Mouse (Mus musculus) adrenal gland, postnatal 25 days (tissue): ENCODE results near the gene Alox5ap. TPM values are rescaled to one million over a fixed set of nuclear protein-coding genes. Genes with fewer than 3 reads are reported as not detected.

Source experiments
- DNase-seq: peaks from one replicate; pipeline ENCODE4 v3.0.0; 2021; ENCODE audit warnings: mixed read lengths
- total RNA-seq: library from RNA; stranded (reverse); gene quantifications from 2 replicates; pipeline ENCODE4 v1.2.3, GENCODE M21; 2021

The Alox5ap gene
- total RNA-seq, 1 experiment from 2014 or later, result 9.4 TPM

- no peak for DNase-seq
Observed at GRCm38 (mm10) chr5:149259093-149259492, 5.5 kb upstream of the Alox5ap start.

- DNase-seq, result no peak
Observed at GRCm38 (mm10) chr5:149261449-149261848, 3.1 kb upstream of the Alox5ap start.

DNA sequence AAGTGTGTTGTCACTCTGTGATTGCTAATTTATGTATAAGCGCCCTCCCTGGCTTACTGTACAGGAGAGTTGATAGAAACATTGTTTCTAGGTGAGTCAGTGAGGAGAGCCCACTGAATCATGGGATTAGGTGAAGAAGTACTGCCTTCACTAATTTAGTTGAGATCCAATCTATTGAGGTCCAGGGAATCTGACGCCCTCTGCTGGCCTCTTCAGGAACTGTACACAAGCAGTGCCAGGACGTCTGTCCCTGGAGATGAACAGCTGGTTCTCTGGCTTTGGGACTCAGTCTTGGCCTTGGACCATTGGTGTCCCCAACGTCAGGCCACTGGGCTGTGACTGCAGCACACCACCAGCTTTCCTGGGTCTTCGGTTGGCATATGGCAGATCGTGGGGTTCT lies 2.7 kb upstream of the Alox5ap start:
- DNase-seq, result peak; percentile 49

- no peak for DNase-seq
Observed at GRCm38 (mm10) chr5:149264878-149265279, 312 bp downstream of the Alox5ap start.

- no peak for DNase-seq
Observed at GRCm38 (mm10) chr5:149266761-149267221, 2.2 kb downstream of the Alox5ap start.

DNA sequence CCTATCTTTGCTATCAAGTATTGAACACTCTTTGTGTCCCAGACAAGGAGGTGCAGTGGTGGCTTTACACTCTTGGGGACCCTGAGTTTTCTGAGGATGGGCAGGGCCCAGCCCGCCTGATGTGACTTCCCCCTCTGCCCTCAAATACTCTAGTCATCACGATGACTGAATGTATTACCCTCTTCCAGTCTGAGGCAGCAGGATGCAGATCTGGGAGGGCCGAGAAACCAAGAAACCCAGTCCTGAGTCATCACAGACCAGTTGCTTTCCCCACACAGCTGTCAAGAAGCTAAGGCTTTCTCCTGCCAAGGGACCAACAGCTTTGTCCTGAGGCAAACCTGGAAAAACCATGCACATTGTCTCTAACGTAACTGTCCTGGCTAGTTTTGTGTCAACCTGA lies 2.9 kb downstream of the Alox5ap start:
- no peak for DNase-seq

DNA sequence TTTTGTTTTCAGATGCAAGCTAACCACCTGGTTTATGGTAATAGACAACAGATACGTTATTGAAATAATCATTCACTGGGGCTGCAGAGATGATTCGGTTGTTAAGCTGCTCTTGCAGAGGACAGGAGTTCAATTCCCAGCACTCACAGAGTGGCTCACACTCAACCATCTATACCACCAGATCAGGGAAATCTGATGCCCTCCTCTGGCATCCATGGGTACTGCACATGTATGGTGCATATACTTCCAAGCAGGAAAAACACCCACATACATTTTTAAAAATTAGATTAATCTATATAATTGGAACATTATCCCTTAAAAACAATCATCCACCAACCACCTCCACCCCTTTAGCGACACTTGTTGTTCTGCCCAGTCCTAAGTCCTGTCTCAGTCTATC lies 6.7 kb downstream of the Alox5ap start:
- DNase-seq, result no peak

- no peak for DNase-seq
Observed at GRCm38 (mm10) chr5:149272535-149272934, 8.0 kb downstream of the Alox5ap start.

DNA sequence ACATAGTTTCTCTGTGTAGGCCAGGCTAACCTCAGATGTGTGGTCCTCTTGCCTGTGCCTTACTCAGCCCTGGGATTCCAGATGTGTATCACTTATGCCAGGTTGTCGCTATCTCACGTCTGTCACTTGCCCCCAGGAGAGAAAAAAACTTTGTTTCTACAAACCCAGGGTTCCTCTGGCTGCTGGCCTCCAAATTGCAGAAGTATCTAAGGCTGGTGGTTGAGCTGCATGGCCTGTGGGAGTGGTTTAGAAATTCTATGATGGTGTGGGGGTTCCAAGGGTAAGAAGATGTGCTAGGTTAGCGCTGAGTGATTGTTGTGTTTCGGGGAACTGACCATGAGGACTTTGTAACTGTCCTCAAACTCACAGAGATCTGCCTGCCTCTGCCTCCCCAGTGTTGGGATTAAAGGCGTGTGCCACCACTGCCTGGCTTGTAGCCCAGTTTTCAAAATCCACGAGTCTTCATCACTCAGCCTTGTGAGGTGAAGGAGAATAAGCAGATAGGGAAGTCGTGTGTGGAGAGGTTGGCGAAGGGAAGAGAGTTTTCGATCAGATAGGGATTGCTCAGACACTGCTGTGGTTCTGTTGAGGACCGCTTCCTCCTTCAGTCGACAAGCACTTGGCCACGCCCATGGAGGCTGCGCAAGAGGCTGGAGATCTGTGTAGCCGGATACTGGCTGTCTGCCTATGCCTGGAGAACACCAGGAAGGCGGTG lies 10.0 kb downstream of the Alox5ap start:
- no peak for DNase-seq

GRCm38 (mm10) chr5:149275105-149275494 lies 10.5 kb downstream of the Alox5ap start:
- DNase-seq, result no peak

- no peak for DNase-seq
Observed at GRCm38 (mm10) chr5:149277529-149277928, 13.0 kb downstream of the Alox5ap start.

DNA sequence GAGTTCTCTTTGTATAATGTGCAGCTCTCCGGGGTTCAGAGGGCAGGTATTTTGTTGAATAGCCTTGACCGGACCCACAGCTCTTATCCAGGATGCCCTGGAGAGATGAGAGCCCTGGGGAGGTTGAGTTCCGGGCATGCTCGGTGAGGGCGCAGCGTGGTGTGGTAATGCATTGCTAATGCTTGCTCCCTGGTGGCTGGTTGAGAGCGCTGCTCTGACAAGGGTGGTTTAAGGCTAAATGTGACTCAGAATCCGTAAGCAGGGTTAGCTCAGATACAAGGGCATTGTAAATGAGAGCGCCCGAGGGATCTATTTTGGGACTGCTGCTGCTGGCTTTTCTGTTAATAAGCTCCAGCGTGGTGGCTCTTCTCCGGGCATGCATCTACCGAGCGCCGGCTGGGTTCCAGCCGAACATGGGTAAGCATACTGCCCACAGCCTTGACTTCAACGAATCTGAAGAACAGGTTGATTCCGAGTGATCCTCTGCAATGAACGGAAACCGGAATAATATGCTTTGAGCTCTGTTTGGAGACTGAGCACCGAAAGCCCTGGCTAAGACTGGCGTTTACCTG lies 14.8 kb downstream of the Alox5ap start:
- peak; percentile 51 for DNase-seq

- no peak for DNase-seq
Observed at GRCm38 (mm10) chr5:149283009-149283408, 18.4 kb downstream of the Alox5ap start.

- no peak for DNase-seq
Observed at GRCm38 (mm10) chr5:149283821-149284220, 19.3 kb downstream of the Alox5ap start.

- no peak for DNase-seq
Observed at GRCm38 (mm10) chr5:149286021-149286420, 21.5 kb downstream of the Alox5ap start.

GRCm38 (mm10) chr5:149287148-149288038 lies 22.8 kb downstream of the Alox5ap start:
- DNase-seq, result no peak

GRCm38 (mm10) chr5:149291266-149291665 lies 26.7 kb downstream of the Alox5ap start:
- DNase-seq, result no peak

- DNase-seq, result no peak
Observed at GRCm38 (mm10) chr5:149293071-149293470, 28.5 kb downstream of the Alox5ap start.

GRCm38 (mm10) chr5:149296808-149297207 lies 32.2 kb downstream of the Alox5ap start:
- DNase-seq, result no peak

GRCm38 (mm10) chr5:149297464-149297863 lies 32.9 kb downstream of the Alox5ap start:
- no peak for DNase-seq

DNA sequence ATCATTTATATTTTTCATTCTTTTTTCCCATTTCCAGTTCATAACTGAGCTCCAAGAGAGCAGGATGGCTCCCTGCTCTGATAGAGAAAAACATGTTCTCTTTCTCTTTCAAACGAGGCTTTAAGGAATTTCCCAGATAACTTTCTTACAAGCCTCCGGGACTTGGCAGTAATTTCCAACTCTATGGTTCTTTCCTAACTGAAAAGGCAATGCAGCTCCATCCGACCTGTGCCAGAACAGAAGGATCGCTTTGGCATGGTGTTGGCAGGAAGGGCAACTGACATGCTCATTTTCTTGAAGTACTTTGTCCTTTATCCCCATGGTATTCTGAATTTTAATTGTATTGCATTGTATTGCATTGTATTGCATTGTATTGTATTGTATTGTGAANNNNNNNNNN lies 33.7 kb downstream of the Alox5ap start:
- DNase-seq, result no peak

DNA sequence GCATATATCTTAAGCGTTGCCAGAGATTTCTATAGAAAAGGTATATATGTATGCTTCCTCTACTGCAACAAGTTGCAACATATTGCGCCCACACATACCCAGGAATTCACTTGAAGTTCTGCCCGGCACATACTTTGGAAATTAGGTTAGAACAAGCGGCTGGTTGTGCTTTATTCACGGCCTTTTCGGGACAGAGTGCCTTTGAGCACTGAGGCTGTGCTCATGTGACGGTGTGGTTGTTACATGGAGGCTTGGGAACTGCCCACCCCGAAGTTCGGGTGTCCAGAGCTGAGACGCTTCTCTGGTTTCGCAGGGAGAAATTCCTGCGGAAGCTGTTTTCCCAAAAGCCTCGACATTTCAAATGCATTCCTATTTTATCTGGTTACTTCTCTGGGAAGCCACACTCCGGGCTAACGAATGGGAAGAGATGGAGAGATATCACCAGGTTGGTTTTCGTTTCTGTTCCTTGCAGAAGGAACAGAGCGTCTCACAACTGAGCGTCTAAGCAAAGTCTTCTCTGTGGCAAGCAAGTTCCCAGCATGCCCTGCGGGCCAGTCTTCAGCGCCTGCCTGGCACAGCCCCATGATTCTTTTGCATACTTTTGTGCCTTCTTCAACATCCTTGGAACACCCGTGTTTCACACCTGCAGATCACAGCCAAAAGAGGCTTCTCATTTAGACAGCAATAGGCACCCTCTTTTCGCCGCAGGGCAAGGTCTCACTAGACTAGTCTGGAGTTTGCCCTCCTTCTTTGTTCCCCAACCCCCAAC lies 48.5 kb downstream of the Alox5ap start:
- DNase-seq, result no peak
